Mouse (Mus musculus) left cerebral cortex, adult 8-10 months (tissue): ENCODE measurements at regions not wholly inside any gene's neighbourhood (a gene's known extent, or its start where the extent isn't known, plus 50 kb on each side); places are given as distances from the start of the nearest gene placed in this dataset.
A peak's percentile ranks its signal among the peaks of the same experiment; 100 is the strongest.

Experiments
- DNase-seq, 2 experiments: peaks; one replicate each; pipeline ENCODE4 v3.0.0; 2022; ENCODE audit warnings: low spot score in 2 of 2

DNA sequence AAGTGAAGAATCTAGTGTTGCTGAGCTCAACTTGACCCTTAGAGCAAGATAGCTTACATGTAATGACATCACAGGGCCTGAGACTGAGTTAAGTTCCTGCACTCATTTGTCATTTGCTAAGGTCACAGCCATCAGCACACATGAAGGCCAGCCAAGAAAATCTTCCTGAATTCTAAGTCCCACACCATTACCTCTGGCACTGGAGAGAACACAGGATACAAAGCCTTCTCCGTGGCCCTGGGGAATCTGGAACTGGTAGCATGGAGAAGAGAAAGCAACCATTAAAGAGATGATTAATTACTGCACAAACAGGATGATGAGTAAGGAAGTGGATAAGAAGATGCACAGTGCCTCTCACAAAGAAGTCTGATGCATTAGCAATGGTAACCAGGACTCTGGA, 232.0 kb downstream of the Wdr72 start:
- no peak for DNase-seq

DNA sequence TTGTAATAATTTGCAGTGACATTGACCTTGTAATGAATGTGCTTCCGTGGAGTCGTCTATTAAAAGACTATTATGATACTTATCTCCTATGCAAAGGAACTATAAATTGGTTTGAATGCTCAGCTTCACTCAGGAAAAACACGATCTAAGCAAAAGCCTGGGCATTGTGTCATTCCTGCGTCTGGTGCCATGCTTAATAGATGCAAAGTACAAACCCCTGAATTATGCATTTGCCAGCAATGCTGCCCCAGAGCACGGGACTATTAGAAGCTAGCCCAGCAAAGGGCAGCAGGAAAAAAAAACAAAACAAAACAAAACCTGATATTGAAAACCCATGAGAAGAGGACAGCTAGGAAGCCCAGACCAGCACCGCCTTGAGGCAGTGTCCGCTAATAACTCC, 234.9 kb downstream of the Wdr72 start:
- DNase-seq, result no peak

DNA sequence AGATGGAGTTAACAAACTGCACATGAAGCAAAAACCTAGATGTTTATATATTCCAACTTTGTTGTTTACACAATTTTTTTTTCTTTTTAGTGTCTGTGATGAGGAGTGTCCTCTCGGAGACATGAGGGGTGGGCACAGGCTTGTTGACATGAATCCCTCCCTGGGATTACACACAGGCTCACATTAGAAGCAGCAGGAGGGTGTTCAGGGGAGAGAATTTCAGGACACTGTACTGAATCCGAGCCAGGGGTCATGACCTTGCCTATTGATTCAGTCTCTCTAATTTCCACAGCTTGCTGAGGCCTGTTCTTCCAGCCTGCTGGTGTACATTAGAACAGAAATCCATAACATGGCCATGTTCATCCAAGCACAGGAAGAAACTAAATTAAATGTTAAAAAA, 238.6 kb downstream of the Wdr72 start:
- DNase-seq, result no peak

- no peak for DNase-seq
Measured at GRCm38 (mm10) chr9:74365930-74366438, 255.8 kb downstream of the Wdr72 start.

- DNase-seq, result peak in 1 of 2 experiments; percentile 5
Measured at GRCm38 (mm10) chr9:74376191-74376590, 266.0 kb downstream of the Wdr72 start.

- no peak for DNase-seq
Measured at GRCm38 (mm10) chr9:74377204-74377603, 267.0 kb downstream of the Wdr72 start.

GRCm38 (mm10) chr9:74384206-74384896, 274.2 kb downstream of the Wdr72 start:
- no peak for DNase-seq

DNA sequence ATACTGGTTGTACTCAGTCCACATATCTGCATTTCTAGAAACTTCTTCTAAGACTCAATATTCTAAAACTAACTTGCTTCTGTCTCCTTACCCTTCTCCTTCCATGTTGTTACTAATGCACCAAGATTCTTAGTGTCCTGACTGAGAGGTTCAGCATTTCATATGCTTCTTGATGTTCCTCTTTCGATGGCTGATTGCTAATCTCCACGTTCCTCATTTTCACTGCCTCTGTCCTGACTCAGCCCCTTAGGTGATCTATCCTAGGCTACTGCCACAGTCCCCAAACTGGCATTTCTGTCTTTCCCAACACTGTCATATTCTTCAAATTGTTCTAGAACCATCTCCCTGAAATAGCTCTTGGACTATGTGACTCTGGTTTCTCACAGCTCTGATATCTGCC, 315.4 kb downstream of the Wdr72 start:
- DNase-seq, result no peak

DNA sequence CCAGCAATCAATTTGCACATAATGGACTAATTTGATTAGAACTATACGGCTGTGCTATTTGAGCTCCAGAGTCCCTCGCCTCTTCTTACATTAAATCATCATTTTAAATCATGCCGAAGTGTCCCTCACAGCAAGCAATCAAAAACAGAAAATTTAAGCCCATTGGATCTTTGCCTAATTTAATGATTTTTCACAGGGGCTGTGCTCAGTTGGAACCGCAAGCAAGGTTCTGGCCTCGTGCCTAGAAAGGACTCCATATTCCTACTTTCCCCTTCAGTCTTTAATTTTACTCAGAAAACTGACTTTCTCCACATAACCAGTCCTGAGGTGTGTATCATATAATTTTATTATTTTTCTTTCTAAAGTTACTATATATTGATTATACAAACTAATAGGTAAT, 339.8 kb downstream of the Wdr72 start:
- DNase-seq, result no peak

GRCm38 (mm10) chr9:74461084-74461483, 350.9 kb downstream of the Wdr72 start:
- no peak for DNase-seq

DNA sequence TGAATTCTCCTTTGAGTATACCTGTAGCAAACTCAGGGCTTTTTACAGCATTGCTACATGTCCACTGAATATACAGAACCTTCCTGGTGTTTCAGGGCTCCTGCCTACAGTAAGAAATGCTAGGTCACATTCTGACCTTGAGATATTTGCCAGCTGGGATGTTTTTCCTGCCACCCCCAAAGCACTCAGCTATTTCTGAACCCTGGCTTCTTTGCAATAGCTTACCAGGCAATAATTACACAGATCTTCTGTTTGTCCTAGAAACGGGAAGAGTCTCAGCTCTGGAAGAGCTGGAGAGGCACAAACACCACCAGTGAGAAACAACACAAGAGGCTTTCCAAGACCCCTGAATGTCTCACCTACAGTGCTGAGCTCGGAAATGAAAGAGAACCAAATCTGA, 366.7 kb downstream of the Wdr72 start:
- no peak for DNase-seq

- DNase-seq, result no peak
Measured at GRCm38 (mm10) chr9:74479273-74479672, 369.1 kb downstream of the Wdr72 start.

DNA sequence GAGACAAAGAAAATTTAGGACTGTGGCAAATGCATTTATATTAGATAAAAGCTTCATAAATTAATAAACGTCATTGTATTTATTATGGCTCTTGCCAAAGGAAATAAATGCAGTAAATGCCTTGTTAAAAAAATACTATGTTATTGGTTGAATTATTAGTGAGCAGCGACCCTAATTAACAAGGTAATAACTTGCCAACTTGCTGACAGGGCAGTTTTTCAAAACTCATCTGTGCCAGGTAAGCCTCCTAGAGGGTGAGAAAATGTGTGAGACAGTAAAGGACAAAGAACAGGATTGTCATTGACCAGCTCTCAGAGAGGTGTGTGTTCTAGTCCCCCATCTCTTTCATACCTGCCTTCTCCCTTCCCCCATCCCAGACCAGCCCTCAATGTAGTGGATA, 347.8 kb upstream of the Onecut1 start:
- DNase-seq, result no peak

GRCm38 (mm10) chr9:74528550-74528949, 333.2 kb upstream of the Onecut1 start:
- DNase-seq, result no peak

- DNase-seq, result peak; percentile 13 to 30
Measured at GRCm38 (mm10) chr9:74530317-74530716, 331.4 kb upstream of the Onecut1 start.

- no peak for DNase-seq
Measured at GRCm38 (mm10) chr9:74530748-74531147, 331.0 kb upstream of the Onecut1 start.

DNA sequence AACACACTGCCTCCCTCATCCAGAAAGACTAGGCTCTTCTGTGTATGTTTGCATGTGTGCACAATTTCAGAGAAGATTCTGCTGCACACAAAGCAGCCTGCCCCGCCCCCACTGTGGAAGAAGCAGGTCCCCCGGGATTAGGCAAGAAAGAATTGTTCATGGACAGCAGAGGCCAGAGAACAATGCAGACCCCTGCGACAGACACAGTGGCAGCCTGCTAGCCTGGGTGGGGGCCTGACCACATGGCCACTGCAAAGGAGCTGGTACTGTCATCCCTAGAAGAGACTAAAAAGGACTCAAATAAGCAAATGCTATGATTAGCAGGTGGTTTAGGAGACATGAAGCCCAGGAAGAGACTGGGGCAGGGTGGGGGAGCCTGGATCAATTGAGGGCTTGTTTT, 329.7 kb upstream of the Onecut1 start:
- DNase-seq, result no peak

- no peak for DNase-seq
Measured at GRCm38 (mm10) chr9:74534976-74535375, 326.7 kb upstream of the Onecut1 start.

DNA sequence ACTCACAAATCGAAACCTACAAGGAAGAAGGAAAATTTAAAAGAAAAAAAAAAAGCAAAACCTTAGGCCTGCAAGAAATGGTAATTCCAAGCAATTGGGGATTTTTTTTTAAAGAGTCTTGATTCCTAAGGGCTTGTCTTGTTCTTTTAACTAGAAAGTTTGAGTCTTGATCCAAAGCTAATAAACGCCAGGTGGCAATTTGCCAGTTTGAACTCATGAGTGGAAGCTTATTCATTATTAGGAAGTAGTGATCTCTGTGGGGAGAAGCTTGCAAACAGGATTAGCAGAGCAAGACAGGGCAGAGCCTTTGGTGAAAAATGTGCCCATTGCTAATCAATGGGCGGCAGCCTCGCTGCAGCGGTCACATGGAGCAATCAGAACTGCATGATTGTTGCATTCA, 305.6 kb upstream of the Onecut1 start:
- no peak for DNase-seq

DNA sequence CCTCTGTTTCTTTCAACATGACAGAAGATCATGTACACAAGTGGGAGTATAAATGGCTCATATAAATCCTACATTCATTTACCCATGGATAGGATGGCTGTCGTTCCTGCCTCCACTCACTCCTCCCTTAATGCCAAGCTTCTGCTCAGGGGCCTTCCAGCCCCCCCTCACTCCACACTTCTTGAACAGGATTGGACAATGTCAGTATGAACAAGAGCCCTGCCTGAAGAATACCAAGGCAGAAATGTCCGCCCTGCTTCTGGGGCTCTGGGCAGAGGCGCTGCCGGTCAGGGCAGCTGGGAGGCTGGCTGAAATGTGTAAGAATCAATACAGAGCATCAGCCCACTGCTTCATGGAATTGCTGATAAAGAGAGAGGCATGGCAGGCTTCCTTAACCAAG, 269.0 kb upstream of the Onecut1 start:
- DNase-seq, result no peak

- DNase-seq, result no peak
Measured at GRCm38 (mm10) chr9:74593970-74594369, 267.8 kb upstream of the Onecut1 start.

- DNase-seq, result no peak
Measured at GRCm38 (mm10) chr9:74604415-74604814, 257.3 kb upstream of the Onecut1 start.

GRCm38 (mm10) chr9:74621957-74622356, 239.8 kb upstream of the Onecut1 start:
- DNase-seq, result no peak

- no peak for DNase-seq
Measured at GRCm38 (mm10) chr9:74645394-74645793, 216.3 kb upstream of the Onecut1 start.
